Mouse (Mus musculus): ENCODE results near the gene Ints6l.

GRCm38 (mm10) chrX:56446487-56447428, 7.9 kb upstream of the Ints6l start:
- no peak for TF ChIP-seq MAFK (IDR thresholded peaks at IDR 0.05; ENCODE audit: insufficient read depth, low read depth, low read length)
- TF ChIP-seq HCFC1 (IDR thresholded peaks at IDR 0.05; ENCODE audit: borderline replicate concordance, insufficient read depth, low read length): no peak
- TF ChIP-seq ZNF384 (IDR thresholded peaks at IDR 0.05; ENCODE audit: low read depth, low read length): no peak
- TF ChIP-seq ZC3H11A (IDR thresholded peaks at IDR 0.05; ENCODE audit: borderline replicate concordance, low read depth, low read length): no peak
- TF ChIP-seq CHD2 (IDR thresholded peaks at IDR 0.05; ENCODE audit: low read depth, low read length): no peak
